Mouse (Mus musculus) kidney, postnatal 0 days (tissue): ENCODE results near the gene Zfp553. TPM values are rescaled to one million over a fixed set of nuclear protein-coding genes. Genes with fewer than 3 reads are reported as not detected.
A peak's percentile ranks its signal among the peaks of the same experiment; 100 is the strongest.

Source experiments
- ATAC-seq: fragments of 200-750 bp; cut with Nextera tagmentation; replicated peaks from 2 replicates; pipeline ENCODE4 v1.8.0; 2017; ENCODE audit warnings: low read depth, moderate number of reproducible peaks, moderate TSS enrichment, moderate library complexity; ENCODE audit not compliant: low FRiP score
- DNase-seq: peaks from one replicate; pipeline ENCODE4 v3.0.0-alpha.2; 2016; ENCODE audit warnings: low spot score
- H3K27ac ChIP-seq: fragments of 300-500 bp; sonication (generic); 2 replicates; pipeline ENCODE4 v1.5.1; 2014; ENCODE audit warnings: mild to moderate bottlenecking
- H3K27me3 ChIP-seq: fragments of 300-500 bp; sonication (generic); 2 replicates; pipeline ENCODE4 v1.6.1; 2014; ENCODE audit warnings: low read length, mixed read lengths; ENCODE audit not compliant: insufficient read depth
- H3K36me3 ChIP-seq: fragments of 300-500 bp; sonication (generic); 2 replicates; pipeline ENCODE4 v1.6.1; 2014; ENCODE audit warnings: low read length, mixed read lengths; ENCODE audit not compliant: insufficient read depth
- H3K4me1 ChIP-seq: fragments of 300-500 bp; sonication (generic); replicated peaks from 2 replicates; pipeline ENCODE4 v1.6.1; 2014; ENCODE audit warnings: antibody characterized with exemption, low read length, mixed read lengths; ENCODE audit not compliant: insufficient read depth
- H3K4me2 ChIP-seq: fragments of 300-500 bp; sonication (generic); 2 replicates; pipeline ENCODE4 v1.6.1; 2014; ENCODE audit warnings: mild to moderate bottlenecking, low read length, moderate library complexity, mixed read lengths
- H3K4me3 ChIP-seq: fragments of 300-500 bp; sonication (generic); replicated peaks from 2 replicates; pipeline ENCODE4 v1.5.1; 2014; ENCODE audit warnings: low read depth, low read length
- H3K9ac ChIP-seq: fragments of 300-500 bp; sonication (generic); 2 replicates; pipeline ENCODE4 v1.6.1; 2014; ENCODE audit warnings: low read depth, low read length
- H3K9me3 ChIP-seq: fragments of 300-500 bp; sonication (generic); replicated peaks from 2 replicates; pipeline ENCODE4 v1.6.1; 2016; ENCODE audit warnings: low read length, inconsistent platforms, mixed read lengths
- CTCF ChIP-seq: IDR thresholded peaks from 2 replicates; pipeline ENCODE4 v1.5.1; 2016; ENCODE audit warnings: antibody characterized with exemption, low read depth, mild to moderate bottlenecking, moderate library complexity
- WGBS: fragments of 180-500 bp; shearing (Covaris S2); extraction: QIAGEN DNeasy Blood & Tissue Kit; methylation state at CpG from one replicate; pipeline ENCODE4 v1.1.7; 2014; 5-methylcytosine and 5-hydroxymethylcytosine counted together
- polyA plus RNA-seq: library from polyadenylated mRNA; unstranded; fragments of >200 nt; fragmentation: Nextera tagmentation; extraction: Ambion mirVana; gene quantifications from 2 replicates; pipeline ENCODE4 v1.2.1, GENCODE M21; 2015

Gene Zfp553
- polyA plus RNA-seq, 1 experiment from 2014 or later, result 22.3 TPM

DNA sequence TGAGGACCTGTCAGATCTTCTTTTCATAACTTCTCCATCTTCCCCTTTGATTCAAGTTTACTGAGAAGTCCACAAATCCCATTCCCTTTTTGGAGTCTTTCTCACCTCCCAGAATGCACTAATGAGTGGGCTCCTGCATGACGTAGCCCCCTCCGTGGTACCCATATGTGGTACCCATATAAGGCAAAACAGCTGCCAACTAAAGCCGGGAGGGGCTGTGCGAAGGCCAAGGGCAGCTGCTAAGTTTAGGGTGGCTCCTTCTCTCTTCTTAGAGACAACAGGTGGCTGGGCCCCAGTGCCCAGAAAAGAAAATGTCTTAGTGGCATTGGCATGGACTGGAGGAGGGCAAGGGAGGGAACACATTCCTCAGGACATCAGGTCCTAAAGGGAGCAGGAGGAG lies 22.6 kb upstream of the Zfp553 start:
- Histone ChIP-seq H3K9me3 (no peaks in the 10 kb centered on the region), H3K4me1 (peaks cover 12% of the 10 kb centered on the region; the same call in 1 of the 2 replicates), H3K36me3 (0 out of 2 replicates have a peak, but pooled peaks cover 1% of the 10 kb centered on the region), H3K27me3 (no peaks in the 10 kb centered on the region), H3K9ac (no peak overlapping the region), H3K4me3 (no peak overlapping the region), H3K4me2 (no peak overlapping the region), H3K27ac (no peak overlapping the region)
- DNase-seq (no peak), ATAC-seq (no peak)
- WGBS, result 96% methylated on average over 4 of the region's 4 CpGs
- TF ChIP-seq CTCF, result no peak

DNA sequence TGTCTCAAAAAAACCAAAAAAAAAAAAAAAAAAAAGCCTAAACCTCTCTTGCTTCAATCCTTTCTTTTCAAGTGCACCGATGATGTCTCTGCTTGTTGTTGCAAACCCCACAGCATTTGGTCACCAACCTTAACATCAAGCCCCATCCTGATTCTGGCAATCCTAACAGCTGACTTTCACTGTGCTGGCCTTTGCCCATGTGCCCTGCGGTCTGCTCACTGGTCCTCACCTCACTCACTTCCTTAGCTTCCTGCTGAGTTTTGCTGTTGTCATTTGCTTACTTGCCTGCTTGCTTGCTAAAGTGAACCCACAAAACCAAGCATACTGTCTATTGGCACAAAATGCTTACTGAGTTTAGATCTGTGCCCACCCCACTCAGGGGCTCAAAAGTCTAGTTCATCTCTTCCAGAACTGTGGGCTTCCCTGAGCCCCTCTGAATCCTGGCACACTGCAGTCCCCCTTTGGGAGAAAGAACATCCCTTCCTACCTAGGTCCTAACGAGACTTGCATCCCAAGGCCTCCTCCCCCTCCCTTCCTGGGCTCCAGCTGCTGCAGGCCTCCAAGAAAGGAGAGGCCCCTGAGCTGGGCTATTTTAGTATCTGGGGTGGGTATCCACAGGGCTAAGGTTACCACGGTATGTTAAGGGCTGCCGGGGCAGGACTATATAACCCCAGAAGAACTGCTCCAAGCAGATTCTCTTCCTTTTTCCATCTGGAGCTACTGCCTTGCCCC lies 21.7 kb upstream of the Zfp553 start:
- 51% methylated on average over 5 of the region's 5 CpGs for WGBS
- no peak for DNase-seq
- no peak overlapping the region for H3K9ac ChIP-seq

DNA sequence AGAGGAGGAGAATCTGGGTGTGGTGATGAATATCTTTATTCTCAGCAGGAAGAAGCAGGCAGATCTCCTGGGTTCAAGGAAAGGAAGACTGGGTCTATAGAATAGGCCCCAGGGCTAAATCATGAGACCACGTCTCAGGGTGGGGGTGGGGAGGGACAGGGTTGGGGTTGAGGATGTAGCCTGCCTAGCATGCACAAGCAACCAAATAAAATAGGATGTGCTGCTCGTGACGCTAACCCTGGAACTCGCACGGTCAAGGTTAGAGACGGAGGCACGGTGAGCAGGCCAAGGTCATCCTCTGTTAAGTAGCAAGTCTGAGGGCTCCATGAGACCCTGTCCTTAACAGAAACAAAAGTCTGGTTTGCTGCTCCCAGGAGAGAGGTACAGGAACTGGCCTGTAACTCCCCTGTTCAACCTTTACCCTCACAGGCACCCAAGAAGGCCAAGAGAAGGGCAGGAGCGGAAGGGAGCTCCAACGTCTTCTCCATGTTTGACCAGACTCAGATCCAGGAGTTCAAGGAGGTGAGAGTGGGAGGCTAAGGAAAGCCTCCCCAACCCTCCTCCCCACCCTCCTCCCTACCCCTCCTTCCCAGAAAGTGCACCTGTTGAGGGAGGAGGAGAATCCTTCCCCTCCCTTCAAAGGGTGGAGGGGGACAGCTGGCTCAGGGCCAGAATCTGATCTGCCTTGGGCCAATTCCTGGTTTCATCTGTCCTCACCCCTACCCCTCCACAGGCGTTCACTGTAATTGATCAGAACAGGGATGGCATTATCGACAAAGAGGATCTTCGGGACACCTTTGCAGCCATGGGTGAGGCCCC lies 20.2 kb upstream of the Zfp553 start:
- no peaks in the 10 kb centered on the region for H3K27me3 ChIP-seq
- DNase-seq (no peak), ATAC-seq (no peak)
- H3K4me2 ChIP-seq, result no peak overlapping the region
- H3K27ac ChIP-seq, result no peak overlapping the region
- H3K36me3 ChIP-seq, result no peaks in the 10 kb centered on the region
- no peaks in the 10 kb centered on the region for H3K9me3 ChIP-seq
- WGBS, result 84% methylated on average over 12 of the region's 12 CpGs
- H3K9ac ChIP-seq, result no peak overlapping the region
- no peaks in the 10 kb centered on the region for H3K4me1 ChIP-seq
- H3K4me3 ChIP-seq, result no peak overlapping the region
- TF ChIP-seq CTCF, result no peak

More for the DNA sequence above, 21.7 kb upstream of the Zfp553 start:
- TF ChIP-seq CTCF, result no peak
- Histone ChIP-seq H3K4me3 (no peak overlapping the region), H3K9me3 (no peaks in the 10 kb centered on the region), H3K27ac (no peak overlapping the region), H3K4me1 (peaks cover 10% of the 10 kb centered on the region; the same call in 1 of the 2 replicates), H3K36me3 (no peaks in the 10 kb centered on the region), H3K4me2 (no peak overlapping the region), H3K27me3 (no peaks in the 10 kb centered on the region)
- no peak for ATAC-seq

DNA sequence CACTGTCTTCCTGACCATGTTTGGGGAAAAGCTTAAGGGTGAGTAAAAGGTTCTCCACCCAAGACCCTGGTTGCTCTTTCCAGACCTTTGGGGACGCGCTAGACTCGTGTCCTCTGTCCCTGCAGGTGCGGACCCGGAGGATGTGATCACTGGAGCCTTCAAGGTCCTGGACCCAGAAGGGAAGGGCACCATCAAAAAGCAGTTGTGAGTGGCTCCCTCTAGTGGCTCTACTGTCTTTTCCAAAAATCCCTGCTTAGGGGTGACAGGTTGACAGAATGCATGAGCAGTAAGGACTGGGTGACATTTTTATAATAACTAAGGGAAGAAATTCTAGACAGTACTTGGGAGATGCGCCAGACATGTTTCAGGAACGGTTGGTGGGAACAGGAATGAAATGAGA lies 19.4 kb upstream of the Zfp553 start:
- ATAC-seq (no peak), DNase-seq (peak; percentile 62)
- Histone ChIP-seq H3K4me1 (no peaks in the 10 kb centered on the region), H3K4me3 (no peak overlapping the region), H3K36me3 (no peaks in the 10 kb centered on the region), H3K27me3 (no peaks in the 10 kb centered on the region), H3K9ac (no peak overlapping the region), H3K27ac (no peak overlapping the region), H3K4me2 (no peak overlapping the region), H3K9me3 (no peaks in the 10 kb centered on the region)
- 41% methylated on average over 7 of the region's 7 CpGs for WGBS
- TF ChIP-seq CTCF, result peak; percentile 78

DNA sequence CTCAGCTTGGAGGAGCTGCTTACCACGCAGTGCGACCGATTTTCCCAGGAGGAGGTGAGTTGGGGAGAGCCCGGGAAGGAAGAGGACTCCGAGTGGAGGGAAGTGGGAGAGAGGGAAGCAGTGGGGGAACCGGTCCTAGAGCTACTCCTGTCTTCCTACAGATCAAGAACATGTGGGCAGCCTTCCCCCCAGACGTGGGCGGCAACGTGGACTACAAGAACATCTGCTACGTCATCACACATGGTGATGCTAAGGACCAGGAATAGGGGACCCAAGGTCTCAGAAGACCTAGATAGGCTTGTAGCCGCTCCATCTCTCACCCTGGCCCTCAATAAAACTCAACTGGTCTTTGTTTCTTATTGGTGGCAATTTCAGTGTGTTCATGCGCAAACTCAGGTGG lies 18.9 kb upstream of the Zfp553 start:
- no peaks in the 10 kb centered on the region for H3K27me3 ChIP-seq
- WGBS, result 55% methylated on average over 12 of the region's 12 CpGs
- H3K9ac ChIP-seq, result no peak overlapping the region
- no peaks in the 10 kb centered on the region for H3K4me1 ChIP-seq
- DNase-seq (no peak), ATAC-seq (no peak)
- H3K36me3 ChIP-seq, result no peaks in the 10 kb centered on the region
- no peaks in the 10 kb centered on the region for H3K9me3 ChIP-seq
- TF ChIP-seq CTCF, result no peak
- H3K27ac ChIP-seq, result no peak overlapping the region
- no peak overlapping the region for H3K4me2 ChIP-seq
- H3K4me3 ChIP-seq, result no peak overlapping the region

DNA sequence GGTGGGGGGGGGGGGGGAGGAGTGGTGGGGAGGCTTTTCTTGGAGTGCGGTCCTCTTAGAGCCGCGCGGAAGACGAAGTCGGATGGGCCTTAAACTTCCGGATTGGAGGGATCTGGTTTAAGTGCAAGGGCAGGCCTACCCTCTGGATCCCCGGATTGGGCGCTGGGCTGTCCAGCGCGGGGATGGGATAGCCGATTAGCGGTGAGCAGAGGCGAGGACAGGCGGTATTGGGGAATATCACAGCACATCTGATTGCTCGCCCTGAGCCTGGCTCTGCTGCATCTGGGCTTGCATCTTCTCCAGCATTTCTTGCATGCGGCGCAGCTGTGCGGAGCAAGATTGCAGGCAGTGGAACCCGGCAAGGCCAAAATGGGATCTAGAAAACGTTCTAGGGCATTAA lies 18.3 kb upstream of the Zfp553 start:
- WGBS, result 35% methylated on average over 21 of the region's 21 CpGs
- no peaks in the 10 kb centered on the region for H3K27me3 ChIP-seq
- peak overlapping the region; percentile 53 for H3K9ac ChIP-seq
- TF ChIP-seq CTCF, result no peak
- no peaks in the 10 kb centered on the region for H3K36me3 ChIP-seq
- peak; percentile 45 for DNase-seq
- H3K4me2 ChIP-seq, result peak overlapping the region; percentile 76
- H3K27ac ChIP-seq, result peak overlapping the region; percentile 64; the same call in 1 of the 2 replicates
- peak overlapping the region; percentile 30 for H3K4me3 ChIP-seq
- no peaks in the 10 kb centered on the region for H3K9me3 ChIP-seq
- H3K4me1 ChIP-seq, result no peaks in the 10 kb centered on the region
- ATAC-seq, result no peak
